Mouse (Mus musculus) heart, embryonic 13.5 days (tissue): ENCODE data around the gene Agpat1. TPM values are rescaled to one million over a fixed set of nuclear protein-coding genes. Genes with fewer than 3 reads are reported as not detected.
A peak's percentile ranks its signal among the peaks of the same experiment; 100 is the strongest.

Source experiments
- ATAC-seq: fragments of 200-750 bp; cut with Nextera tagmentation; 2 replicates; pipeline ENCODE4 v1.8.0; 2017; ENCODE audit warnings: moderate TSS enrichment; ENCODE audit not compliant: insufficient number of reproducible peaks, low FRiP score, low TSS enrichment; ENCODE audit errors: extremely low read depth
- H3K27ac ChIP-seq: fragments of 300-500 bp; sonication (generic); replicated peaks from 2 replicates; pipeline ENCODE4 v1.5.1; 2015; ENCODE audit warnings: moderate library complexity, mild to moderate bottlenecking, inconsistent platforms
- H3K27me3 ChIP-seq: fragments of 300-500 bp; sonication (generic); replicated peaks from 2 replicates; pipeline ENCODE4 v1.6.1; 2015; ENCODE audit warnings: mild to moderate bottlenecking, inconsistent platforms
- H3K36me3 ChIP-seq: fragments of 300-500 bp; sonication (generic); 2 replicates; pipeline ENCODE4 v1.6.1; 2015; ENCODE audit warnings: mild to moderate bottlenecking, inconsistent platforms
- H3K4me1 ChIP-seq: fragments of 300-500 bp; sonication (generic); 2 replicates; pipeline ENCODE4 v1.6.1; 2015; ENCODE audit warnings: inconsistent platforms
- H3K4me2 ChIP-seq: fragments of 300-500 bp; sonication (generic); 2 replicates; pipeline ENCODE4 v1.6.1; 2015; ENCODE audit warnings: inconsistent platforms, mild to moderate bottlenecking, moderate library complexity
- H3K4me3 ChIP-seq: fragments of 300-500 bp; sonication (generic); 2 replicates; pipeline ENCODE4 v1.5.1; 2015; ENCODE audit warnings: moderate library complexity, mild to moderate bottlenecking, inconsistent platforms
- H3K9ac ChIP-seq: fragments of 300-500 bp; sonication (generic); 2 replicates; pipeline ENCODE4 v1.6.1; 2015; ENCODE audit warnings: inconsistent platforms, mild to moderate bottlenecking, moderate library complexity
- H3K9me3 ChIP-seq: fragments of 300-500 bp; sonication (generic); 2 replicates; pipeline ENCODE4 v1.6.1; 2016; ENCODE audit warnings: inconsistent platforms
- WGBS: fragments of 180-500 bp; shearing (Covaris S2); methylation state at CpG from one replicate; pipeline ENCODE4 v1.1.7; 2015; ENCODE audit warnings: mixed read lengths; 5-methylcytosine and 5-hydroxymethylcytosine counted together
- polyA plus RNA-seq: library from polyadenylated mRNA; unstranded; fragments of >200 nt; fragmentation: Nextera tagmentation; extraction: Ambion mirVana; gene quantifications from 2 replicates; pipeline ENCODE4 v1.2.1, GENCODE M21; 2015

The Agpat1 gene
- polyA plus RNA-seq, 1 experiment from 2014 or later: 54.2 TPM

- peak overlapping the region; percentile 90 for H3K9ac ChIP-seq
- peaks cover 33% of the 10 kb centered on the region for H3K27me3 ChIP-seq
- no peak for ATAC-seq
- peaks cover 51% of the 10 kb centered on the region for H3K4me1 ChIP-seq
- peaks cover 38% of the 10 kb centered on the region for H3K36me3 ChIP-seq
- H3K9me3 ChIP-seq: no peaks in the 10 kb centered on the region
- peak overlapping the region; percentile 90 for H3K4me2 ChIP-seq
- WGBS: under 1% methylated on average over 18 of the region's 18 CpGs
- peak overlapping the region; percentile 96 for H3K27ac ChIP-seq
- H3K4me3 ChIP-seq: peak overlapping the region; percentile 80
These were observed 22.7 kb downstream of the Agpat1 start for GRCm38 (mm10) chr17:34626773-34627092.

GRCm38 (mm10) chr17:34627093-34627942 lies 23.3 kb downstream of the Agpat1 start:
- H3K4me2 ChIP-seq: peak overlapping the region; percentile 90
- peak overlapping the region; percentile 90 for H3K9ac ChIP-seq
- peak; percentile 74 for ATAC-seq
- H3K4me1 ChIP-seq: peaks cover 57% of the 10 kb centered on the region
- H3K27me3 ChIP-seq: peaks cover 39% of the 10 kb centered on the region
- H3K9me3 ChIP-seq: no peaks in the 10 kb centered on the region
- peak overlapping the region; percentile 96 for H3K27ac ChIP-seq
- peak overlapping the region; percentile 80 for H3K4me3 ChIP-seq
- under 1% methylated on average over 43 of the region's 45 CpGs for WGBS
- H3K36me3 ChIP-seq: peaks cover 33% of the 10 kb centered on the region

- Histone ChIP-seq H3K4me2 (peak within 1 kb of the TSS; percentile 90), H3K27me3 (peaks cover 47% of the 10 kb centered on the region), H3K4me3 (peak within 1 kb of the TSS; percentile 80), H3K4me1 (peaks cover 60% of the 10 kb centered on the region), H3K36me3 (peaks cover 25% of the 10 kb centered on the region), H3K9ac (peak within 1 kb of the TSS; percentile 90), H3K27ac (peak within 1 kb of the TSS; percentile 96), H3K9me3 (no peaks in the 10 kb centered on the region)
- ATAC-seq: no peak; the same call in 1 of the 2 replicates
- WGBS: 4% methylated on average over 29 of the region's 29 CpGs
These were observed 24.0 kb downstream of the Agpat1 start, which contains the start of gene Ppt2 for GRCm38 (mm10) chr17:34627943-34628643. Ppt2 (minus strand) TSS chr17:34628510.

DNA sequence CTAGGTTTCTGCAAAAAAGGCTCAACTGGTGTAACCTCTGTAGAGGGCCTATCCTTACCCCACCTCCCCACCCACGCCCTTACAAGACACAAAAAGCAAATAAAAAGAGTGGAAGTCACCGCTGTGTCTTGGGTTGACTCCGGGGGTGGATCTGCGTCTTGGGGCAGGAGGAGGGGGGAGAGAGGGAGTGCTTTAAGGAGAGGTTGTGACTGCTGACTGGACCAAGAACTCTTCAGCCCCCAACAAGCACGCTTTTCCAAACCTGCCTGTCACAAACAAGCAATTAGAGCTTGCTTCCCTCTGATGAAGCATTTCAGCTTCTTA lies 24.5 kb downstream of the Agpat1 start:
- peak overlapping the region; percentile 80 for H3K4me3 ChIP-seq
- no peak for ATAC-seq
- peaks cover 20% of the 10 kb centered on the region for H3K36me3 ChIP-seq
- 38% methylated on average over 5 of the region's 5 CpGs for WGBS
- H3K4me1 ChIP-seq: peaks cover 60% of the 10 kb centered on the region
- peak overlapping the region; percentile 96 for H3K27ac ChIP-seq
- H3K27me3 ChIP-seq: peaks cover 52% of the 10 kb centered on the region
- H3K9ac ChIP-seq: peak overlapping the region; percentile 90
- H3K4me2 ChIP-seq: peak overlapping the region; percentile 90
- no peaks in the 10 kb centered on the region for H3K9me3 ChIP-seq

DNA sequence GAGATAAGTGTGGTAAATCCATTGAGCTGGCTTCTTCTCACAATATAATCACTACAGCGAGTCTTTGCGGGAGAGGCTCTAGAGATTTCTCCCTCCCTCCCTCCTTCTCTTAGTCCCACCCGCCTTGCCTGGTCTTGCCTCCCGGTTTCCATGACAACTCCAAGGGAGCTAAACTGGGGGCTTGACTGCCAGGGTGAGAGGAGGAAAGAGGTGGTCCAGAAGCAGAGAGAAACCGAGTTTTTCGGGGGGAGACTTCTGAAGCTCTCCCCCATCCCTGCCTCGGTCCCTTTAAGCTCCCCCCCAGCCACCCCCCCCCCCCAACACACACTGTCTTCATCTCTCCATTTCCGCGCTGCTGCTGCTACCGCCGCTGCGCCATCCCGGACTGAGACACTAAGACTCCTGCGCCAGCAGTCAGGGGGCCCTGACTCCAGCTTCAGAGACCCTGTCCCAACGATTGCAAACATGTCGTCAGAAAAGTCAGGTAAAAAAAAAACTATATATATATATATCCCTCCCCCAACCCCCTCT lies 25.2 kb downstream of the Agpat1 start, which contains the start of gene Prrt1:
Prrt1 (plus strand) TSS at position 313 of the 531 bp plus-strand sequence.
- 3% methylated on average over 15 of the region's 16 CpGs for WGBS
- Histone ChIP-seq H3K4me1 (peaks cover 60% of the 10 kb centered on the region), H3K4me3 (peak within 1 kb of the TSS; percentile 80), H3K9me3 (no peaks in the 10 kb centered on the region), H3K4me2 (peak within 1 kb of the TSS; percentile 90), H3K27ac (peak within 1 kb of the TSS; percentile 96), H3K36me3 (peaks cover 13% of the 10 kb centered on the region), H3K27me3 (peaks cover 58% of the 10 kb centered on the region), H3K9ac (peak within 1 kb of the TSS; percentile 90)
- no peak for ATAC-seq

GRCm38 (mm10) chr17:34629796-34630603 lies 25.9 kb downstream of the Agpat1 start:
- peak overlapping the region; percentile 80 for H3K4me3 ChIP-seq
- H3K27ac ChIP-seq: no peak overlapping the region
- peaks cover 10% of the 10 kb centered on the region for H3K36me3 ChIP-seq
- H3K9me3 ChIP-seq: no peaks in the 10 kb centered on the region
- H3K4me1 ChIP-seq: peaks cover 60% of the 10 kb centered on the region
- peak overlapping the region; percentile 90 for H3K4me2 ChIP-seq
- no peak for ATAC-seq
- WGBS: 15% methylated on average over 12 of the region's 12 CpGs
- H3K9ac ChIP-seq: peak overlapping the region; percentile 90
- peaks cover 63% of the 10 kb centered on the region for H3K27me3 ChIP-seq

DNA sequence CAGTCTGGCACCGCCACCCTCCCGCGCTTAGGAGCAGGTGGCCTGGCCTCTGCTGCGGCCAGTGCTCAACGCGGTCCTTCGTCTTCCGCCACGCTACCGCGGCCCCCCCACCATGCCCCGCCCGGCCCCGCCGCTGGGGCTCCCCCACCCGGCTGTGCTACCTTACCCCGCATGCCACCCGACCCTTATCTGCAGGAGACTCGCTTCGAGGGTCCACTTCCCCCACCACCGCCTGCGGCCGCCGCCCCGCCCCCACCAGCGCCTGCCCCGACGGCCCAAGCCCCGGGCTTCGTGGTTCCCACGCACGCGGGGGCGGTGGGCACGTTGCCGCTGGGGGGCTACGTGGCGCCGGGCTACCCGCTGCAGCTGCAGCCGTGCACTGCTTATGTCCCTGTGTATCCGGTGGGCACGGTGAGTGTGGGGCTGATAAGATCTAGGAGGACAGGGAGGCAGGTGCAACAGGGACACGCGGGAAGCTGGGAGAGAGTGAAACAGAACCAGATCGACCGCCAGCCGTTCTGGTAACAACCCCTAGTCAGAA lies 26.8 kb downstream of the Agpat1 start:
- peaks cover 68% of the 10 kb centered on the region for H3K27me3 ChIP-seq
- WGBS: 1% methylated on average over 32 of the region's 48 CpGs

DNA sequence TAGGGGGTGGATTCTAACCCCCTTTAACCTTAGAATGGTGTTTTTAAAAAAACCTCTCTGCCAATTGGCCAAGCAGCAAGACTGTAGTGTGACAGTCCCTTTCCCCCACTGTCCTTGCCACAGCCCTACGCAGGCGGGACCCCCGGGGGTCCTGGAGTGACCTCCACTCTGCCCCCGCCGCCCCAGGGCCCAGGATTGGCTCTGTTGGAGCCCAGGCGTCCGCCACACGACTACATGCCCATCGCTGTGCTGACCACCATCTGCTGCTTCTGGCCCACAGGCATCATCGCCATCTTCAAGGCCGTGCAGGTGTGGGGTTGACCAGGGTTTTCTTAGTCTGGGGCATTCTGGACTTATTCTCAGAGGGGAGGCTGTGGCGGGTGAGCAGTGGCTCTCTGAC lies 27.6 kb downstream of the Agpat1 start:
- Histone ChIP-seq H3K4me3 (peak overlapping the region; percentile 49), H3K9me3 (no peaks in the 10 kb centered on the region), H3K4me2 (peak overlapping the region; percentile 90), H3K27me3 (peaks cover 71% of the 10 kb centered on the region), H3K27ac (no peak overlapping the region), H3K36me3 (no peaks in the 10 kb centered on the region), H3K4me1 (peaks cover 48% of the 10 kb centered on the region), H3K9ac (peak overlapping the region; percentile 71)
- no peak for ATAC-seq
- WGBS: 6% methylated on average over 12 of the region's 12 CpGs

More for the DNA sequence above, 26.8 kb downstream of the Agpat1 start:
- H3K27ac ChIP-seq: no peak overlapping the region
- peak overlapping the region; percentile 66 for H3K9ac ChIP-seq
- H3K4me2 ChIP-seq: peak overlapping the region; percentile 90
- H3K9me3 ChIP-seq: no peaks in the 10 kb centered on the region
- peaks cover 1% of the 10 kb centered on the region for H3K36me3 ChIP-seq
- no peak for ATAC-seq
- H3K4me3 ChIP-seq: peak overlapping the region; percentile 43
- peaks cover 56% of the 10 kb centered on the region for H3K4me1 ChIP-seq

- peaks cover 47% of the 10 kb centered on the region for H3K4me1 ChIP-seq
- H3K27me3 ChIP-seq: peaks cover 76% of the 10 kb centered on the region
- H3K4me2 ChIP-seq: peak overlapping the region; percentile 90
- peak overlapping the region; percentile 71 for H3K9ac ChIP-seq
- peak overlapping the region; percentile 49 for H3K4me3 ChIP-seq
- ATAC-seq: no peak
- no peaks in the 10 kb centered on the region for H3K9me3 ChIP-seq
- no peaks in the 10 kb centered on the region for H3K36me3 ChIP-seq
- no peak overlapping the region for H3K27ac ChIP-seq
- 1% methylated on average over 26 of the region's 26 CpGs for WGBS
These were observed 28.2 kb downstream of the Agpat1 start for GRCm38 (mm10) chr17:34632261-34632691.

DNA sequence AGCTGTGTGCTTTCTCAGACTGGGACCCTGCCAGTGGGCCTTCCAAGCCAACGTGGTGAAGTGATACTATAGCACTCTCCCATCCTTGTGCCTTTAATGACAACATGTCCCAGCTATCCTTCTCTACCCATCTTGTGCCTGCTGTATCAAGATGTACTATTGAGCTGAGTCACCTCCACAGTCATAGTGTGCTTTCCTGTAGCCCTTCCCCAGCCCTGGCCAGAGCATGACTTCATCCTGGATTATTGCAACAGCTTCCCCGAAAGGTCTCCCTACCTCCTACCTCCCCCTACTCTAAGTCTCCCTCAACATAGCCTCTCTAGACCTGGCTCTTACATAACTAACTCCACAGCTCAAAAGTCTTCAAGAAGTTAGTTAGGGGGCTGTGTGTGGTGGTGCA lies 31.6 kb downstream of the Agpat1 start:
- peaks cover 58% of the 10 kb centered on the region for H3K27me3 ChIP-seq
- peaks cover 24% of the 10 kb centered on the region for H3K4me1 ChIP-seq
- no peak overlapping the region for H3K27ac ChIP-seq
- no peaks in the 10 kb centered on the region for H3K36me3 ChIP-seq
- no peak overlapping the region for H3K4me2 ChIP-seq
- ATAC-seq: no peak
- no peak overlapping the region for H3K9ac ChIP-seq
- no peaks in the 10 kb centered on the region for H3K9me3 ChIP-seq
- WGBS: 59% methylated on average over 2 of the region's 2 CpGs
- no peak overlapping the region for H3K4me3 ChIP-seq
